Mouse (Mus musculus): Measurements from ENCODE around the gene Rpl9.

GRCm38 (mm10) chr5:65407989-65408388 lies 16.7 kb upstream of the Rpl9 start:
- TF ChIP-seq POLR2A (IDR thresholded peaks at IDR 0.05; ENCODE audit: control insufficient read depth, low read depth, low read length), result no peak
- no peak for TF ChIP-seq CTCF (IDR thresholded peaks at IDR 0.05; ENCODE audit: control insufficient read depth, insufficient read depth, insufficient replicate concordance, low read depth, low read length)
